In the genomic region with DNA sequence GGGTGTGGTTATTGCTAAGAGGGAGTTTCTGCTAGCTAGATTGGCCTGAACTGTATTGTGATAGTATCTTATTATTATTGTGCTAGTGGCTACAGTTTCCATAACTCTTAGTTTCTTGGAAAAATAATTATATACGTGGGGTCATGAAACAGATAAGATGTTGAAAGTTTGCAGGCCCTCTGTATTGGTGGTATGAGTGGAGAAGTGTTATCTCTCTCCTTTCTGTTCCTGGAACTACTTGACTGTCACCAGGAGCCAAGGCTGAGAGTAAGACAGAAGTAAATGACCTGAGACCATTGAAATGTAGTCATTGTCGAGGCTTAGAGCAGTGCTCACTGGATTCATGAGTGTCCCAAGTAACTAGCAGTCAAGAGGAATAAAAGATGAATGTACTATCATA, we compare ENCODE assay signal across 25 mouse cellular contexts.
"Had no signal": no experiment of that assay in that cellular context is flagged by ENCODE, and none has a peak within 500 bp of the region (broad histone marks: within the 10 kb centered on the region; RNA-seq: fewer than 3 reads in every experiment).

No protein-coding gene starts in this region.

- H3K4me2 ChIP-seq: heart, embryonic 11.5 days; heart, embryonic 13.5 days; heart, embryonic 15.5 days; hindbrain, embryonic 12.5 days; hindbrain, embryonic 14.5 days; intestine, embryonic 15.5 days; limb, embryonic 12.5 days had no signal

- ATAC-seq: hindbrain, embryonic 16.5 days; inflammation-experienced regulatory T-cells, adult 6 months; intestine, embryonic 15.5 days; intestine, postnatal 0 days had no signal

- H3K27me3 ChIP-seq: heart, embryonic 13.5 days; heart, embryonic 15.5 days; hindbrain, embryonic 12.5 days; intestine, embryonic 15.5 days; limb, embryonic 12.5 days had no signal

- H3K9me3 ChIP-seq: heart, embryonic 13.5 days; heart, embryonic 15.5 days; hindbrain, embryonic 10.5 days; hindbrain, embryonic 12.5 days; intestine, embryonic 15.5 days; limb, embryonic 10.5 days; limb, embryonic 12.5 days had no signal

- H3K4me3 ChIP-seq: heart, adult 2 months; heart, embryonic 13.5 days; heart, embryonic 15.5 days; hindbrain, embryonic 10.5 days; hindbrain, embryonic 12.5 days; intestine, embryonic 15.5 days; layer of hippocampus, adult 2 months; left cerebral cortex, adult 2 months; limb, embryonic 10.5 days; limb, embryonic 12.5 days had no signal

- H3K4me1 ChIP-seq: heart, embryonic 13.5 days; heart, embryonic 15.5 days; hindbrain, embryonic 10.5 days; hindbrain, embryonic 12.5 days; intestine, embryonic 15.5 days; limb, embryonic 10.5 days had no signal

- H3K27ac ChIP-seq: heart, adult 2 months; heart, embryonic 13.5 days; heart, embryonic 15.5 days; hindbrain, embryonic 10.5 days; hindbrain, embryonic 12.5 days; hindbrain, embryonic 14.5 days; intestine, embryonic 15.5 days; layer of hippocampus, adult 2 months; left cerebral cortex, adult 2 months; limb, embryonic 10.5 days; limb, embryonic 12.5 days had no signal

- DNase-seq: gastrocnemius, postnatal 14 days; gastrocnemius, postnatal 36 days; heart, adult 11 months; heart, adult 2 months; heart, postnatal 14 days; heart, postnatal 36 days; kidney, adult 18-20 months; kidney, adult 8-10 months; kidney, postnatal 10 days; kidney, postnatal 25 days; kidney, postnatal 4 days had no signal

- H3K36me3 ChIP-seq: heart, embryonic 13.5 days; heart, embryonic 15.5 days; hindbrain, embryonic 10.5 days; hindbrain, embryonic 12.5 days; intestine, embryonic 15.5 days; limb, embryonic 10.5 days; limb, embryonic 12.5 days had no signal

- H3K9ac ChIP-seq: heart, embryonic 13.5 days; heart, embryonic 15.5 days; hindbrain, embryonic 12.5 days; hindbrain, embryonic 14.5 days; intestine, embryonic 15.5 days; limb, embryonic 12.5 days had no signal
